Mouse (Mus musculus) frontal cortex, adult (tissue): ENCODE results near the gene Efna4.

Experiments
- ATAC-seq: cut with Nextera tagmentation; 2 replicates; pipeline ENCODE4 v1.9.2; 2017; ENCODE audit warnings: mild to moderate bottlenecking, moderate library complexity, mixed read lengths; ENCODE audit not compliant: low TSS enrichment

Efna4 gene

GRCm38 (mm10) chr3:89337721-89338578, at the start of gene Efna4:
Efna4 (minus strand) TSS chr3:89338028.
- ATAC-seq, result 0 out of 2 replicates have a peak, but pooled peaks have one; percentile 14

- ATAC-seq, result no peak
Observed at GRCm38 (mm10) chr3:89386438-89387420, 48.9 kb upstream of the Efna4 start.

- no peak for ATAC-seq
Observed at GRCm38 (mm10) chr3:89385451-89385850, 47.6 kb upstream of the Efna4 start.

GRCm38 (mm10) chr3:89384331-89385076, 46.7 kb upstream of the Efna4 start:
- no peak for ATAC-seq

- no peak for ATAC-seq
Observed at GRCm38 (mm10) chr3:89383651-89384255, 45.9 kb upstream of the Efna4 start.

- ATAC-seq, result no peak
Observed at GRCm38 (mm10) chr3:89382950-89383349, 45.1 kb upstream of the Efna4 start.

GRCm38 (mm10) chr3:89382033-89382882, 44.4 kb upstream of the Efna4 start:
- no peak for ATAC-seq

GRCm38 (mm10) chr3:89381233-89381632, 43.4 kb upstream of the Efna4 start:
- ATAC-seq, result no peak

- no peak for ATAC-seq
Observed at GRCm38 (mm10) chr3:89380711-89381110, 42.9 kb upstream of the Efna4 start.

- no peak for ATAC-seq
Observed at GRCm38 (mm10) chr3:89380291-89380690, 42.5 kb upstream of the Efna4 start.

- no peak for ATAC-seq
Observed at GRCm38 (mm10) chr3:89379388-89380131, 41.7 kb upstream of the Efna4 start.

- ATAC-seq, result peak; percentile 80
Observed at GRCm38 (mm10) chr3:89378394-89379067, 40.7 kb upstream of the Efna4 start.

GRCm38 (mm10) chr3:89377831-89378230, 40.0 kb upstream of the Efna4 start:
- ATAC-seq, result no peak

GRCm38 (mm10) chr3:89373581-89374231, 35.9 kb upstream of the Efna4 start:
- no peak for ATAC-seq

- ATAC-seq, result no peak
Observed at GRCm38 (mm10) chr3:89367338-89367737, 29.5 kb upstream of the Efna4 start.

- ATAC-seq, result no peak
Observed at GRCm38 (mm10) chr3:89365486-89366414, 27.9 kb upstream of the Efna4 start.

- no peak for ATAC-seq
Observed at GRCm38 (mm10) chr3:89365153-89365485, 27.3 kb upstream of the Efna4 start, which contains the start of gene Dcst1. Dcst1 (minus strand) TSS chr3:89365253.
